Mouse (Mus musculus) induced T-regulatory cell, adult 2 months (primary cell): ENCODE measurements around the gene Gm10354.
"Not testable (repeated sequence)": the region's sequence is repeated elsewhere in the genome, so short reads cannot be mapped to it uniquely, and the experiment has no call there.

Experiments used
- DNase-seq: peaks from one replicate; pipeline ENCODE4 v3.0.0-alpha.2; 2012; ENCODE audit warnings: low read depth

Gm10354 gene

DNA sequence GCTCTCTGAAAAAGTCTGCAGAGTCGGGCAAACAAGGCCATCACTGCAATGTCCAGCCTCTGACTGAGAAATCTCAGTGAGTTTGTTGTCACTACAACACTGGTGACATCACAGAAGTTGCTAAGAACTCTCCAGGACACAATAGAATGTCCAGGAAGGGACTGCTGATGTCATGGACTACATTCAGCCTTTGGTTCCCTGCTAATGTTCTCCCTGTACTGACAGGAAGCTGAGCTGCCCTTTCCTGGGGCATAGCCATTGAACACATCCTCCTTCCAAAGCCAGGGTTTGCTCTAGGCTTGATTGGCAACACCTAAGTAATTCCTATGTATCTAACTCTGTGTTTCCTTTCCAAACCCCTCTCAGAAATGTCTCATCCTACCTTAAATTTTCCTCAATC is at the start of gene Gm10354:
Gene Gm10354 (minus strand): TSS at position 101 of the 400 bp plus-strand sequence.
- not testable (repeated sequence) for DNase-seq

DNA sequence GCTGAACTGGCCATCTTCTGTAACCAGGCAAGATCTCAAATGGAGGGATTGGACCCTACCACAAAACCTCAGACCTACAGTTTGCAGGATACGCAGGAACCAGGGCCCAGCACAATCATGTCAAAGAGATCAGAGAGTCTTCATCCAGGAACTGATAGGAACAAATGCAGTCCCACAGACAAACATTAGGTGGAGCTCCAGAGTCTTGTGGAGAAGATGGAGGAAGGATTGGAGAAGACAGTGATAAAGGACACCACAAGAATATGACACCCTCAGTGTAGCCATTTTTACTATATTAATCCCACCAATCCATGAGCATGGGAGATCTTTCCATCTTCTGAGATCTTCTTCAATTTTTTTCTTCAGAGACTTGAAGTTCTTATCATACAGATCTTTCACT is 45.6 kb upstream of the Gm10354 start:
- not testable (repeated sequence) for DNase-seq

- not testable (repeated sequence) for DNase-seq
Observed at GRCm38 (mm10) chr5:15020067-15020466, 41.3 kb upstream of the Gm10354 start.

DNA sequence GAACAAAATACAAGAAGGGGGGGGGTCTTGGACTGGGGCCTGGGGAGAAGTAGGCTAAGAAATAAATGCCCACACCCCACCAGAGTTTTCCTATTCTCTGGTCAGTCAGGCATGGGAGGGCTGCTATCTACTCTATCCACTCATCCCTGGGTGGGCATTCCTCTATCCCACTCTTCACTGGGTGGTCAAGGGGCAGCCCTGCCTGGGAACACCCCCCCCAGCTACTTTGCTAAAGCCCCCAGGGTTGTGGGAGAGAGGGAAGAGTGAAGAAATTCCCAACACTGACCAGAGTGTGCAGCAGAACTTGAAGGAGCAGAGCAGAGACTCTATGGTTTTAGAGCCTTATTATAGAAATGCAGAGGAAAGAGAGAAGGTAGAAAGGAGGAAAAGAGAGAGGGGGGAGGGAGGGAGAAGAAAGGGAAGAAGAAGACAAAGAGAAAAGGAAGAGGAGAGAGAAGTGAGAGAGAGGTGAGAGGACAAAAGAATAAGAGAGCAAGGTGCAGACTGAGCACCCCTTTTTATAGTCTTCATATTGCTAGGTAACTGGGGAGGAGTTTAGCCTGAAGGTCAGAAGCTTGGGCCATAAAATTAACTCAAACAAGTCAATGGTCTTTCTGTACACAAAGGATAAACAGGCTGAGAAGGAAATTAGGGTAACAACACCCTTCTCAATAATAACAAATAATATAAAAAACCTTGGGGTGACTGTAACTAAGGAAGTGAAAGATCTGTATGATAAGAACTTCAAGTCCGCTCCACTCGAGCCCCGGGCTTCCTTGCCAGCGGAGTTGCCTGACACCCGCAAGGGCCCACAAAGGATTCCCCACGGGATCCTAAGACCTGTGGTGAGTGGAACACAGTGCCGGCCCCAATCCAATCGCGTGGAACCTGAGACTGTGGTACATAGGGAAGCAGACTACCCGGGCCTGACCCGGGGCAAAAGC is 32.2 kb upstream of the Gm10354 start:
- DNase-seq, result not testable (repeated sequence)

DNA sequence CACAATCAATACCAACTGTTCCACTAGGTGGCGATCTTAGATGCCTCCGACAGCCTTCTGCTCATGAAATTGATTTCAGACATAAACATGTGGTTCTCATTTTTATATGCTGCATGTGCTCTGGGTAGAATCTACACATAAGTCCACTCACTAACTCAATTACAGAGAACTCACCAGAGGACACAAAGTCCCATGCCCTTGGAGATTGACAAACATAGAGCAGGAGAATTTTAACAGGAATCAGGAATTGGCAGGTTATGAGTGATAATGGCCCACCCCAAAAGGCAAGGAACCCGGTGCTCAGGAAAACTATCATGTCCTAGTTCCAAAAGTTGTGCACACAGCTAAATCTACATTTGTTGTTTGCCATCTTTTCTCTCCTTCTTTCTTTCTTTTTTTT is 28.2 kb upstream of the Gm10354 start:
- DNase-seq, result not testable (repeated sequence)

DNA sequence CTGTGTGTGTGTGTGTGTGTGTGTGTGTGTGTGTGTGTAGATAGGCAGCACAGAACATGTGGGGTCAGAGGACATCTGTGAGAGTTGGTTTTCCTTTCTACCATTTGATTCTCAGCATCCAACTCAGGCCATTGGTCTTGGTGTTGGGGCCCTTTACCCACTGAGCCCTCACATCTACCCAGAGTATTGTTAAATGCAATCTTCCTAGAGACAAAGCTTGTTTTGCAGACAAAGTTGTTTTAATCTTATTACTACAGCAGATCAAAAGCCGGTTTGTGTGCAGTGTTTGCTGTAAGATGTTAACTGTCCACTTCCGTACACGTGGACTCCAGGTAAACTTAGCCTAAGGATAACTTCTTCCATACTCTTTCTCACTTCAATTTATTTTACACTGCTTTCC is 27.6 kb upstream of the Gm10354 start:
- not testable (repeated sequence) for DNase-seq

DNA sequence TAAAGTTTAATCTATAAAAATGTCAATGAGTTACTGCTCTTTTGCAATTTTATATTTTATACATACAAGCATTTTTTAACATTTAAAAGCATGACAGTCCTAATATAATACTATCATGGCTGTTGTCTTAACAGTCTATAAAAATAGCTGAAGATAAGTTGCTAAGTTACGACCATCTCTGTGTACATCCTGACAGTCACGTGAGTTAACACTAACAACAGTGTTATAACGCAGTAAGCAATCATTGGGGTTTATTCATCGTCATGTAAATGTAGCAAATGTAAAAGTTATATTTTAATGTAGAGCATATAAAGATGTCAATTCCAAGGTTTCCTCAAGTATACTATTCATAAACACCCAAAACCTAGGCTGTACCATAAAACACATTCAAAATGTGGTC is 26.8 kb upstream of the Gm10354 start:
- DNase-seq, result not testable (repeated sequence)

- DNase-seq, result not testable (repeated sequence)
Observed at GRCm38 (mm10) chr5:15004569-15005562, 26.1 kb upstream of the Gm10354 start.

DNA sequence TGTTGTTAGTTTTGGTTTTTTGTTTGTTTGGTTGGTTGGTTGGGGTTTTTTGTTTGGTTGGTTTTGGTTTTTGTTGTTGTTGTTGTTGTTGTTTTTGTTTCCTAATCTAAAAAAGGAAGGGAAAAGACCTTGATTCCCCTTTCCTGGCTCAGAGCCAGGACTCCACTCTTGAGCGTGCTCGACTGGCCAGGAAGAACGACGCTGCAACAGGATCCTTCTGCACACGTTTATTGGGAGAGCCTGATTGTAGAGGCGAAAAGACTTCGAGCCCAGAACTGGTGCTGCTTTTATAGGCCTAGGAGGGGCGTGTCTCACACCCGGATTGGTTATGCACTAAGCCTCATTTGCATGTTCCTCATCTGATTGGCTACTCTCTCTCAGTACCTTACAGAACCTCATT is 19.3 kb upstream of the Gm10354 start:
- DNase-seq, result not testable (repeated sequence)

DNA sequence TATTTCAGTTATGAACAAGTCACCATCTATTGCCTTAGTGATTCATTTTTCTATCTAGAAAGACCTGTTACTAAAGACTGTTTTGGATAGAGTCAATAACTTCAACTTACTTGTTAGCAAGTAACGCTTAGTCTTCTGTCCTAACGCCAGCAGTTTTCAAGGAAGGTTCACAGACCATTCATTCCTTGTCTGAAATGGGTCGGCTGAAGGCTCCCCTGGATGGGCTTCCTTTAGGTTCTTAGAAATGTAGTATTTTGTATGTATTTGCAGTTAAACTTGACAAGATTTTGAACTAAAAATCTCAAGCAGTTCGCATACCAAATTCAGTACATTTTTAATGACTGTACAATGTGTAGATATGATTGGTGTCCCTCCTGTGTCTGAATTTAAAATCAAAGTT is 18.8 kb upstream of the Gm10354 start:
- not testable (repeated sequence) for DNase-seq

- not testable (repeated sequence) for DNase-seq
Observed at GRCm38 (mm10) chr5:14996670-14997249, 18.0 kb upstream of the Gm10354 start.

DNA sequence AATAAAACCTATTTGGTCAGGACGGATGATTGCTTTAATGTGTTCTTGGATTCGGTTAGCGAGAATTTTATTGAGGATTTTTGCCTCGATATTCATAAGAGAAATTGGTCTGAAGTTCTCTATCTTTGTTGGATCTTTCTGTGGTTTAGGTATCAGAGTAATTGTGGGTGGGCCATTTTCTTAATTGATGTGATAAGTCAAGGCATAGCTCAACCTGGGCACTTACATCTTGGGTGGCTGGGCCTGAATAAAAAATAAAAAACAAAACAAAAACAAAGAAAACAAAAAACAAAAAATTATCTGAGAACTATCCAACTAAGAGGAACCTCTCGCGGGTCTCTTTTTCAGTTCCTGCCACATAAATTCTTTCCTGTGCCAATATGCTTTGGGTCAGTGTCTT is 15.4 kb upstream of the Gm10354 start:
- not testable (repeated sequence) for DNase-seq

DNA sequence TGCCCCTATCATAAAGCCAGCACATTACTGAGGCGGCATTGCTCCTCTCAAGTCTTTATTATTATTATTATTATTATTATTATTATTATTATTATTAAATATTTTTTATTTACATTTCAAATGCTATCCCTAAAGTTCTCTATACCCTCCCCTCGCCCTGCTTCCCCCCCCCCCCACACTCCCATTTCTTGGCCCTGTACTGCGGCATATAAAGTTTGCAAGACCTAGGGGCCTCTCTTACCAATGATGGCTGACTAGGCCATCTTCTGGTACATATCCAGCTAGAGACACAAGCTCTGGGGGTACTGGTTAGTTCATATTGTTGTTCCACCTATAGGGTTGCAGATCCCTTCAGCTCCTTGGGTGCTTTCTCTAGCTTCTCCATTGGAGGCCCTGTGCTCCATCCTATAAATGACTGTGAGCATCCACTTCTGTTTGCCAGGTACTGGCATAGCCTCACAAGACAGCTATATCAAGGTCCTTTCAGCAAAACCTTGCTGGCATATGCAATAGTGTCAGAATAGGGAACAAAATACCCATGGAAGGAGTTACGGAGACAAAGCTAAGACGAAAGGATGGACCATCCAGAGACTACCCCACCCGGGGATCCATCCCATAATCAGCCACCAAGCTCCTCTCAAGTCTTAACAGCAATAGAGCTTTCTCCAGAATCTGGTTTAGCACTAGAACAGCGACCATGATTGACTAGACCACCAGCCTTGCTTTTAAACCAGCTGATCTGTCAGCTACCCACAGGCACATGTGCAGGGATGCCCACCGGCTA is 11.8 kb upstream of the Gm10354 start:
- not testable (repeated sequence) for DNase-seq

DNA sequence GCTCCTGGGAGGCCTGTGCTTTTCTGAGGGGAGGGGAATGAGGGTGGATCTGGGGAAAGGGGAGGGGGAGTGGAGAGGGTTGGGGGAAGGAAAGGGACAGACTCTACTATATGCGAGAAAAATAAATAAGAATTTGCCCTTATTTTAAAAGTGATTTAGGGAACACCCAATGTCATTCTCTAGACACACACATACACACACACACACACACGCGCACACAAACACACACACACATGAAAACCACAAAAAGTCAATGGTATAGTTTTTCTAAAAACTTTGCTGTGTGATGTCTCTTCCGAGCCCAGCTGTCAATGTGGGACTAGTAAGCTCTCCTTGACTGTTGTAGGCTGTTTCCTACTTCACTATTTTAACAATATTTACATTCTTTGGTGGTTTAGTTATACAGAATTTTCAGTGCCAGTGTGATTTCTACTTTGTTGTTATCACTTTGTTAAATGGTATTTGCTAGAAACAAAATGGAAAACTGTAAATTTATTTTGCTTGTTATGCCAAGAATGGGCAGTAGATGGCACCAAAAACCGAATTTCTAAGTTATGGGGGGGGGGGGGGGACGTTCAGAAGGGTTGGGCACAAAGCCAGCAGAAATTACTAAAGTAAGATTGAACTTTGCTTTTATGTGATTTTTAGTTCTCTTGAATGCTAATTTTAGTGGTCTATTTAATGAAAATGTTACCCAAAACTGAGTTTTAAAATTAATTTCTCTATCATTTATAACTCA is 8.1 kb upstream of the Gm10354 start:
- DNase-seq, result not testable (repeated sequence)

- DNase-seq, result not testable (repeated sequence)
Observed at GRCm38 (mm10) chr5:14977368-14977767, 1.4 kb downstream of the Gm10354 start.

DNA sequence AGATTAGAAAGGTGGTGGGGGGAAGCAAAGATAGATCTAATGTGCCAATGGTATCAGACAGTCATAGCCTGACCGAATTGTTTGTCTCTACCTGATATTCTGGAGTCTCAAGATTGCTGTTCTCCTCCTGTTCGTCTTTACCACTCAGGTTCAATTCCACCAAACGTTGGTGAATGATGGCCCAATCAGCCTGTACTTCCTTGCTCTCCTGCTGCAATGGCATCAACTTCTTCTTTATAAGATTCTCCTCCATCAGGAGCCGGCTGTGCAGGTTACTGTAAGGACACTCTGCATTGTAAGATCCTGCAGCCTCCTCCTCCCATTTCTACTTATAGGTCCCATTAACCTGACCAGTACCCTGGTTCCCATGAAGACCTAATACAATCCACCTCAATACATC is 3.4 kb downstream of the Gm10354 start:
- not testable (repeated sequence) for DNase-seq

- not testable (repeated sequence) for DNase-seq
Observed at GRCm38 (mm10) chr5:14972841-14973240, 5.9 kb downstream of the Gm10354 start.

GRCm38 (mm10) chr5:14963821-14964220 is 14.9 kb downstream of the Gm10354 start:
- DNase-seq, result peak; percentile 5

- not testable (repeated sequence) for DNase-seq
Observed at GRCm38 (mm10) chr5:14961502-14961901, 17.2 kb downstream of the Gm10354 start.
